Mouse (Mus musculus) small intestine, adult 2 months (tissue): ENCODE measurements around the gene Zfr2.

Experiments used
- CTCF ChIP-seq: fragments of 200-500 bp; IDR thresholded peaks from 2 replicates; pipeline ENCODE4 v1.5.1; 2012; ENCODE audit warnings: low read depth, mild to moderate bottlenecking, control low read depth, inconsistent platforms, low read length, moderate library complexity, mixed read lengths; ENCODE audit not compliant: insufficient replicate concordance, insufficient read length; ENCODE audit errors: extremely low read depth
- POLR2A ChIP-seq: fragments of 200-500 bp; IDR thresholded peaks from 2 replicates; pipeline ENCODE4 v1.6.1; 2012; ENCODE audit warnings: low read depth, mild to moderate bottlenecking, control low read depth, inconsistent platforms, low read length, moderate library complexity

- TF ChIP-seq POLR2A (no peak), CTCF (no peak)
These were observed 36.4 kb upstream of the Zfr2 start for GRCm38 (mm10) chr10:81196470-81197065.
